Mouse (Mus musculus): ENCODE measurements at regions not wholly inside any gene's neighbourhood (a gene's known extent, or its start where the extent isn't known, plus 50 kb on each side); places are given as distances from the start of the nearest gene placed in this dataset.

- H3K4me1 ChIP-seq (ENCODE audit: control insufficient read depth, insufficient read depth, low read length) = 0 out of 2 replicates have a peak, but pooled peaks cover 11% of the 10 kb centered on the region
- no peak overlapping the region; the same call in 1 of the 2 replicates for H3K27ac ChIP-seq (ENCODE audit: low read depth, low read length)
- H3K4me2 ChIP-seq (replicated peaks; ENCODE audit: low read depth, low read length) = no peak overlapping the region
- WGBS = 25% methylated on average over 6 of the region's 6 CpGs
- H3K4me3 ChIP-seq (ENCODE audit: low read length) = no peak overlapping the region
- no peaks in the 10 kb centered on the region for H3K36me3 ChIP-seq (ENCODE audit: control insufficient read depth, insufficient read depth, low read length)
- H3K9me3 ChIP-seq (ENCODE audit: control insufficient read depth, low read length) = no peaks in the 10 kb centered on the region
- ATAC-seq (ENCODE audit: low FRiP score, low TSS enrichment) = 0 out of 2 replicates have a peak, but pooled peaks have one; percentile 61
- H3K27me3 ChIP-seq (ENCODE audit: control insufficient read depth, insufficient read depth, low read length) = no peaks in the 10 kb centered on the region
- no peak overlapping the region for H3K9ac ChIP-seq (ENCODE audit: low read depth, low read length)
Observed at GRCm38 (mm10) chr4:152633896-152634295, 156.2 kb upstream of the Kcnab2 start.

GRCm38 (mm10) chr4:152628111-152628510, 150.4 kb upstream of the Kcnab2 start:
- Histone ChIP-seq H3K4me2 (replicated peaks; ENCODE audit: low read depth, low read length) (no peak overlapping the region), H3K9ac (ENCODE audit: low read depth, low read length) (no peak overlapping the region), H3K4me3 (ENCODE audit: low read length) (no peak overlapping the region), H3K36me3 (ENCODE audit: control insufficient read depth, insufficient read depth, low read length) (no peaks in the 10 kb centered on the region), H3K4me1 (ENCODE audit: control insufficient read depth, insufficient read depth, low read length) (peaks cover 8% of the 10 kb centered on the region; the same call in 1 of the 2 replicates), H3K27me3 (ENCODE audit: control insufficient read depth, insufficient read depth, low read length) (no peaks in the 10 kb centered on the region), H3K27ac (ENCODE audit: low read depth, low read length) (no peak overlapping the region), H3K9me3 (ENCODE audit: control insufficient read depth, low read length) (no peaks in the 10 kb centered on the region)
- 76% methylated on average over 4 of the region's 4 CpGs for WGBS
- ATAC-seq (ENCODE audit: low FRiP score, low TSS enrichment) = no peak

GRCm38 (mm10) chr4:152625032-152626003, 147.6 kb upstream of the Kcnab2 start:
- Histone ChIP-seq H3K4me3 (ENCODE audit: low read length) (no peak overlapping the region), H3K27ac (ENCODE audit: low read depth, low read length) (no peak overlapping the region), H3K4me1 (ENCODE audit: control insufficient read depth, insufficient read depth, low read length) (peaks cover 8% of the 10 kb centered on the region; the same call in 1 of the 2 replicates), H3K4me2 (replicated peaks; ENCODE audit: low read depth, low read length) (peak overlapping the region; percentile 21), H3K27me3 (ENCODE audit: control insufficient read depth, insufficient read depth, low read length) (no peaks in the 10 kb centered on the region), H3K9ac (ENCODE audit: low read depth, low read length) (no peak overlapping the region), H3K36me3 (ENCODE audit: control insufficient read depth, insufficient read depth, low read length) (no peaks in the 10 kb centered on the region), H3K9me3 (ENCODE audit: control insufficient read depth, low read length) (no peaks in the 10 kb centered on the region)
- WGBS = 5% methylated on average over 22 of the region's 22 CpGs
- ATAC-seq (ENCODE audit: low FRiP score, low TSS enrichment) = peak; percentile 77

GRCm38 (mm10) chr4:152622022-152622777, 144.5 kb upstream of the Kcnab2 start:
- Histone ChIP-seq H3K4me3 (ENCODE audit: low read length) (no peak overlapping the region), H3K36me3 (ENCODE audit: control insufficient read depth, insufficient read depth, low read length) (no peaks in the 10 kb centered on the region), H3K4me1 (ENCODE audit: control insufficient read depth, insufficient read depth, low read length) (peaks cover 8% of the 10 kb centered on the region; the same call in 1 of the 2 replicates), H3K9ac (ENCODE audit: low read depth, low read length) (no peak overlapping the region), H3K9me3 (ENCODE audit: control insufficient read depth, low read length) (no peaks in the 10 kb centered on the region), H3K4me2 (replicated peaks; ENCODE audit: low read depth, low read length) (no peak overlapping the region), H3K27me3 (ENCODE audit: control insufficient read depth, insufficient read depth, low read length) (no peaks in the 10 kb centered on the region), H3K27ac (ENCODE audit: low read depth, low read length) (no peak overlapping the region)
- ATAC-seq (ENCODE audit: low FRiP score, low TSS enrichment) = no peak
- WGBS = 67% methylated on average over 9 of the region's 9 CpGs

GRCm38 (mm10) chr4:152617636-152618035, 140.0 kb upstream of the Kcnab2 start:
- H3K4me1 ChIP-seq (ENCODE audit: control insufficient read depth, insufficient read depth, low read length) = no peaks in the 10 kb centered on the region
- no peak overlapping the region for H3K27ac ChIP-seq (ENCODE audit: low read depth, low read length)
- no peaks in the 10 kb centered on the region for H3K9me3 ChIP-seq (ENCODE audit: control insufficient read depth, low read length)
- WGBS = 28% methylated on average over 3 of the region's 3 CpGs
- no peak for ATAC-seq (ENCODE audit: low FRiP score, low TSS enrichment)
- H3K36me3 ChIP-seq (ENCODE audit: control insufficient read depth, insufficient read depth, low read length) = no peaks in the 10 kb centered on the region
- H3K4me2 ChIP-seq (replicated peaks; ENCODE audit: low read depth, low read length) = no peak overlapping the region
- no peak overlapping the region for H3K9ac ChIP-seq (ENCODE audit: low read depth, low read length)
- no peak overlapping the region for H3K4me3 ChIP-seq (ENCODE audit: low read length)
- H3K27me3 ChIP-seq (ENCODE audit: control insufficient read depth, insufficient read depth, low read length) = no peaks in the 10 kb centered on the region

GRCm38 (mm10) chr4:152615155-152615554, 137.5 kb upstream of the Kcnab2 start:
- H3K27ac ChIP-seq (ENCODE audit: low read depth, low read length) = no peak overlapping the region
- no peak overlapping the region for H3K4me2 ChIP-seq (replicated peaks; ENCODE audit: low read depth, low read length)
- no peak overlapping the region for H3K4me3 ChIP-seq (ENCODE audit: low read length)
- no peaks in the 10 kb centered on the region for H3K27me3 ChIP-seq (ENCODE audit: control insufficient read depth, insufficient read depth, low read length)
- no peak overlapping the region for H3K9ac ChIP-seq (ENCODE audit: low read depth, low read length)
- no peaks in the 10 kb centered on the region for H3K4me1 ChIP-seq (ENCODE audit: control insufficient read depth, insufficient read depth, low read length)
- 90% methylated on average over 2 of the region's 2 CpGs for WGBS
- no peaks in the 10 kb centered on the region for H3K36me3 ChIP-seq (ENCODE audit: control insufficient read depth, insufficient read depth, low read length)
- H3K9me3 ChIP-seq (ENCODE audit: control insufficient read depth, low read length) = no peaks in the 10 kb centered on the region
- ATAC-seq (ENCODE audit: low FRiP score, low TSS enrichment) = no peak

GRCm38 (mm10) chr4:152614356-152615100, 136.9 kb upstream of the Kcnab2 start:
- 84% methylated on average over 13 of the region's 13 CpGs for WGBS
- Histone ChIP-seq H3K27ac (ENCODE audit: low read depth, low read length) (no peak overlapping the region), H3K4me1 (ENCODE audit: control insufficient read depth, insufficient read depth, low read length) (no peaks in the 10 kb centered on the region), H3K36me3 (ENCODE audit: control insufficient read depth, insufficient read depth, low read length) (no peaks in the 10 kb centered on the region), H3K9me3 (ENCODE audit: control insufficient read depth, low read length) (no peaks in the 10 kb centered on the region), H3K27me3 (ENCODE audit: control insufficient read depth, insufficient read depth, low read length) (no peaks in the 10 kb centered on the region), H3K9ac (ENCODE audit: low read depth, low read length) (no peak overlapping the region), H3K4me2 (replicated peaks; ENCODE audit: low read depth, low read length) (no peak overlapping the region), H3K4me3 (ENCODE audit: low read length) (no peak overlapping the region)
- no peak for ATAC-seq (ENCODE audit: low FRiP score, low TSS enrichment)

Measured in kidney, embryonic 14.5 days (tissue).